Mouse (Mus musculus) cortical plate, adult 2 months (tissue): ENCODE measurements around the gene Ugdh.

Experiments
- CTCF ChIP-seq: fragments of 200-500 bp; IDR thresholded peaks from 2 replicates; pipeline ENCODE4 v1.5.1; 2011; ENCODE audit warnings: mild to moderate bottlenecking, control low read depth, low read length; ENCODE audit not compliant: insufficient read depth; ENCODE audit errors: extremely low read depth
- POLR2A ChIP-seq: fragments of 200-500 bp; IDR thresholded peaks from 2 replicates; pipeline ENCODE4 v1.6.1; 2011; ENCODE audit warnings: mild to moderate bottlenecking, low read length, control low read depth; ENCODE audit not compliant: insufficient read depth; ENCODE audit errors: extremely low read depth

DNA sequence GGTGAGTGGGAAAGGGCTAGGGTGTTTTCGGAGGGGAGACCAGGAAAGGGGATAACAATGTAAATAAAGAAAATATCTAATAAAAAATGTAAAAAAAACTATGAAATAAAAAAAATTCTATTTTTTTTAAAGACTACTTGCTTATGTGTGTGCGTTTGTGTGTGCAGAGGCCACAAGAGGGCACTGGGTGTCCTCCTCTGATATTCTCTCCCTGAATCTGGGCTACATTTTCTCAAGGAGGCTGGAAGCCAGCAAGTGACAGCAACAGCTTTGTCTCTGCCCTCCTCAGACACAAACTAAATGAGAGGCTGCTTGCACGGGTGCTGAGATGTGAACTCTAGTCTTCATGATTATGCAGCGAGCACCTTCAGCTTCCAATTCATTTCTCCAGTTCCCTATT is 42.5 kb upstream of the Ugdh start:
- TF ChIP-seq CTCF (0 out of 2 replicates have a peak, but pooled peaks have one; percentile 4), POLR2A (no peak)
